Mouse (Mus musculus) mature B cell (primary cell): ENCODE data around the gene Tbc1d7.

Experiments
- in situ Hi-C: fragments of 300-500 bp; cut with MboI; formaldehyde crosslinking; loops from 2 replicates; pipeline ENCODE4 v1.14.3; 2019

The Tbc1d7 gene

DNA sequence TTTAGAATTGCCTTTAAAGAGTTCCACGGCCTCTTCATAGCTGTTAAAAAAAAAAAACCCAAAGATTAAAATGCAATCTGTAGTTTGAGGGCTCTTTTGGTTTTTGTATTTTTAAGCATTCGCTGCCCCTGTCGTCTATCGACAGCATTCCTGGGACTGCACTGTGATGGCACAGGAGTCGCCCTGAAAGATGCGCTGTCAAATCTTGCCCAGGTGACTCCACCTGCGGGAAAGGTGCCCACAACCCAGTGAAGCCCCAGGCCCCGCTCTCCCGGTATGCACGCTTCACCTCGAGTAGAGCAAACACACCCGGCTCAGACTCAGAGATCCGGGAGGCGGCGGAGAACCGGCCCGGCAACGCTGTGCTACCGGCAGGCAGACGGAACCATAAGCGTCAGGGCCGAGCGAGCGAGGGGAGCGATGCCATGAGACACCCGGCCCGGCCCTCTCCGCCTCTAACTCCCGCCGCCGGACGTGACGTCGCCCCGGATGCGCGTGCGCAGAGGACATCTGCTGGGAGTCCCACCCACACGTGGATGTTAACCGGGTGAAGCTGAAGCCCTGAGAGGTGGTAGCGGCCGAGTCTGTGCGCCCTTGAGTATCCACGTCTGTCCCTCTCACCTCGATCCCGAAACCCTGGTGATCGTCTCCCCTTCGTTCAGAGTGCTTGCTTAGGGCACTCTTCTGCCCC, at the start of gene Tbc1d7:
TSS of gene Tbc1d7 (minus strand) at position 482 of the 691 bp plus-strand sequence.
- in situ Hi-C loops = no loop called here

DNA sequence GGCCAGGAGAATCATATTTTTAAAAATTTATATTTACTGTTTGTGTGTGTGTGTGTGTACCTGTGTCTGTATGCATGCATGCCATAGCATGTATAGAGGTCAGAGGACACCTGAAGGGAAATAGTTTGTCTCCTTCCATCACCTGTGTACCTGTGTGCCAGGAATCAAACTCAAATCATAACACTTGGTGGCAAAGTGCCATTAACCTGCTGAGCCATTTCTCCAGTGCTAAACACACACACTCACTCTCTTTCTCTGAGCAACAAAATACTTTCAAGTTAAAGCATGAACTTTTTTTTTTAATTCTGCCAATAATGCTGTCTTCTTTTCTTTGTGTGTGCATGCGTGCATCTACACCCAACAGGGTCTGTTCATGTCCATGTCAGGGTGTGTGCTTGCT, 49.3 kb upstream of the Tbc1d7 start:
- in situ Hi-C loops = no loop called here

DNA sequence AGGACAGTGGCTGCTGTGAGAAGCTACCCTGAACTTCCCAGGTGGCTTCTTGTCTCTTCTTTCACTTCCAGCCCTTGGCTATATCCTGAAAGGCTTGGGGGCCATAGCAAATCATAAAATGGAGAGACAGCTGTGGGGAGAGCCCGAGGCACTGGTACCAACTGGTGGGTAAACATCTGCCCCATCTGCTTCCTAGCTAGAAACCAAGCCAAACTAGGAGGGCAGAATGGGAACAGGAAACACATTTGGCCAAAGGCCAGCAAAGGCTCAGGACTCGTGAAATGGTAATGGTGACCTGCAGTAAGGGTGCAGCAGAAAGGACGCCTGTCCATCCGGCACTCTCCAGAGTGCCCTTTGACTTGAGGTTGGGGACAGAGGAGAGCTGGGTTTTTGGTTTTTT, 47.5 kb upstream of the Tbc1d7 start:
- in situ Hi-C loops = no loop called here

DNA sequence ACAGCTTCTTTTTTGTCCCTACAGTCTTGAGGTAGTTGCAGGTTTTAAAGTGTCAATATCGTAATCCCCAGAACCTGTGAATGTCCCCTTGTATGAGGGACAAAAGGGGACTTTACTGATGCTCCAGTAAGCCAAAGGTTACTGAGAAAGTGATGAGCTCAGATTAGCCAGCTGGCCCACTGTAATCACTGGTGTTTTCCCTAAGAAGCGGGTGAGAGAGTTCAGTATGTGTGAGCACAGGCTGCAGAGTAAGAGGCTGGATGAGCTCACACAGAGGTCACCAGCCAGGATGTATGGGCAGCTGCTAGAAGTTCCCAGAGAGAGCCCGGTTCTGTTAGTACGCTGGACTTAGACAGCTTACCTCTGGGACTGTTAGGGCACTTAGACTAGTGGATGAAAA, 47.0 kb upstream of the Tbc1d7 start:
- in situ Hi-C loops = no loop called here

DNA sequence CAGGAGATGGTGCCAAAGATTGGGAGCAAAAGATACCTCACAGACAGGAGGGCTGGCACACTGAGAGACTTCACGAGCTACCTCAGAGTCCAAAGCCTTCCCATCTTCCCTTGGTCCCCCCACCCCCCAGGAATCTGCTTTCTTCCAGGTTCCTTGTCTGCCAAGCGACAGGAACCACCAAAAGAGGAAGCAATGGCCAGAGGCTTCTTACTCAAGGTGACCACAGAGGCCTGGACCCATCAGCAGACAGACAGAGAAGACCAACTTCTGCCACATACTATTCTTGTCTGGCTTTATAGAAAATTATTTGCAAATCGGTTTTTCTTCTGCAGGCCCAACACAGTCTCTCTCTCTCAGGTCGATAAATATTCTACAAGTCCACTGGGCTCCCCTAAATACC, 46.4 kb upstream of the Tbc1d7 start:
- in situ Hi-C loops = no loop called here

DNA sequence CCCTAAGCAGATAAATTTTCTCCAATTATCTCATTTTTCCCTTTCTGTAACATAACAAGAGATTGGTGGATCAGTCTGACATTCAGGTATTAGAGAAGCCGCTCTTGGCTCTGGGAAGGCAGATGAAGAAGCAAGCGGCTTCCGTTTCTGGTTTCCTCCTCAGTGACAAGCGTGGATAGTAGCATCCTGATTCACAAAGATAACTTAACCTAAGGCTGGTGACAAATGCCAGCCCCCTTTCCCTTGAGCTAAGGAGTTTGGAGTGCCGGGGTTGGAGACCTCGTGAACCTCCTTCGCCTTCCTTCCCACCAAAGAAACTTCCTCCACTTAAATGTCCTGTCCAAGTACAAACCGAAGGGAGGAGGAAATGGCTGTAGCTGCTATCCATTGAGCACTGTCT, 45.8 kb upstream of the Tbc1d7 start:
- in situ Hi-C loops = no loop called here

DNA sequence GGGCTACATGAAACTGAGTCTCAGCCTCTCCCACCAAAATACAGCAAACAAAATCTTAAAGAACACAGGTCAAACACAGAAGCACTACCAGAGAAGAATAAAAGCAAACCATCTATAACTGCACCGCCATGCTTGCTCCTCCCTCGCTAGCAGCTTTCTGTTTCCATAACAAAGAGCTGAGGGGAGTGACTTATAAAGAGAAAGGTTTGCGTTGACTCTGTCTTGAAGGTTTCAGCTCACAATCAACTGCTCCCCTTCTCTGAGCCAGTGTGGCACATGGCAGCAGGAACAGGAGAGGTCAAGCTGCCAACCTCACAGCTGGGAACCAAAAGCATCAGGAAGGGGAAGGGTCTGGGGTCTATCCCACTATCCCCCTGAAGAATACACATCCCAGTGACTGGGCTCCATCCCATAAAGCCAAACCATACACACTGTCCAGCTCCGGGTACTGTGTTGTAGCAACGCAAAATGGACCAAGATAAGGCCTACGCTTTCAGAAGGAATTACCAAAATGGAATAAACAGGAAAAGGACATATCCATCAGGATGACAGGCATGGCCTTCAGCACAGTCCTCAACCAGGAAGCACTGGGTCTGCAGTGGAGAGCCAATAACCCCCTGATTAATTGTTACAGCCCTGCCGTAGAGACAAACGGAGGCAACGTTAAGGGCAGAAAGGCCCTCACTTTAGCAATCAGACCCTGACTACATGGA, 44.8 kb upstream of the Tbc1d7 start:
- in situ Hi-C loops = no loop called here

DNA sequence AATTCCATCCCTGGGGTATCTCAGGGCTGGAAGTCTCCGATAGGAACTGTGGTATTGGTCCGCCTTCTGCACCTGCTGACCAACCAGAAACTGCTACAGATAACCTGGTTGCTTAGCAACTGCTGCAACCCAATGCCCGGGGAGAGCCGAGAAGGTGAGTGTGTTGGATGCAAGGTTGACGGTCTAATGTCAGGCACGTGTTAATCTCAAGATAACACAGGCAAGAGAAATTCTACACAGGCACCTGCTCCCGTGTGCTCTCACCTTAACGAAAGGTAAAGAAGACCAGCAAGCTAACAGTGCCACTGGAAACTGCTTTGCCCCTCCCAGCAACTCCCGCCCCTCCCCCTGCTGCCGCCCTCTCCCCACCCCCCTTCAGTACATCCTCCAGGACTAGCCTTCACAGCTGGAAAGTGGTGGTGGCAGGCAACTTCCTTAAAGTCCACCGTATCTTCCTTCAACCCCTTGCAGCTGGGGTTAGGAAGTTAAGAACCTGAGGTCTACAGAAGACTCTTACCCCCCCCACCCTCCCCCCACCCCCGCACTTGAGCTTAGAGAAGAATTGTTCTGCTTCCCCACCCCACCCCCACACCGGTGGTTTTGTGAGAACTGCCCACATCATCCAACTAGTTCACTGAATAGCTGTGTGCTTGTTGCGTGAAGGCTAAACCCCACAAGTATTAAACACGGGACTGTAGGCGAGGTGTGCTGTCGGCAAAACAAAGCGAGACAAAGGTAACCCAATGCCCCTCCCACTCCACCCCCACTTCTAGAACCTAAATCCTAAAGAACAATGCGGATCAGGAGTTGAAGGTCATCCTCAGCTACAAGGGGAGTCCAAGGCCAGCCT, 44.1 kb upstream of the Tbc1d7 start:
- in situ Hi-C loops = no loop called here

DNA sequence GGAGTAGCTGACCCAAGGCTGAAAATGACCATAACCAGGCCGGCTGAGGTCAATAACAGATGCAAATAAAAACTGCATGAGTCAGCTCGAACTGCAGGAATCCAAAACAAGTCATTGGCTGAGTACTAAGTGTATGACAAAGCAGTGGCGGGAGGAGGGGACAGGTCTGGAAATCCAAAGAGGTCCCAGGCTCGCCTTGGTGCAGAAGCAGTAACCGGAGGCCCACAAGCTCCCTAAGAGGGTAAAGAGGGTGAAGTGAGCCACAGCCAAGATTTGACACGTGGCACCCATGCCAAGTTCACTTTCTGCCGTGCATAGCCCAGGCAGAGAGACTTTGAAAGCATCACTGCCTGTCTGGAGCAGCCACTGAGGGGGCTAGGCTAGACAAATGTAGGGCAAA, 41.0 kb upstream of the Tbc1d7 start:
- in situ Hi-C loops = no loop called here

DNA sequence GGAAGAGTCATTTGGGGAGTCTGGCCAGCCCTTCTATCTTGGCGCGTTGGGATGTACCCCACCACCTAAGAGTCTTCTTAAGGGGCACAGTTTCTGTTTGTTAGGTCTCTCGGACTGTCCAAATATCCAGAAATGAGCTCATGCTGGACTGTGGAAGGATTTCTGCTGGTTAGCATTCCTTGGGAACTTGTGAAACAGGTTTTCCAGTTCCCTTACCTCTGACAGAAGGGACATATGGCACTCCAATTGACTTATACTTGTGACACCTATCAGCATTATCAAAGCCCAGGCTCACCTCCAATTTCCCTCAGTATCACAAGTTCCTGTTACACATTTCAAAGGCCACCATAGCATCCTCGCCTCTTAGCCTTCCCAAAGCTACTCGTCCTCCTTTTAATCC, 39.7 kb upstream of the Tbc1d7 start:
- in situ Hi-C loops = no loop called here

DNA sequence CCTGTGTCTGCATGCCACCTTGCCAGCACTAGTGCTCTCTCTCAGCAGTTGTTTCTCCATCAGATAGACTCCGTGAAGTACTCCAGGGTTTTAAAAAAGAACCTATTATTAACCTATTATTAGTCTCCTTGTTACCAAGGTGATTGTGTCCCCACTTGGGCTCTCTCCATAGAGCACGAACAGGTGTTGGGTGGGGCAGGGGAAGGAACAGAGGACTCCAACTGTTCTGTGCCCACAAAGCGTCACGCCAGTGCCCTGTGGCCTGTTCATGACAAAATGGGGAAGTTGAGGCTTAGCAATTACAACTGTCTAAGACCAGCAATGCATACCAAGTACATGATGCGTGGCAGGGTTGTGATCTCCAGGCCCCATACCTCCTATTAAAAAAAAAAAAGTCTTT, 38.3 kb upstream of the Tbc1d7 start:
- in situ Hi-C loops = no loop called here

DNA sequence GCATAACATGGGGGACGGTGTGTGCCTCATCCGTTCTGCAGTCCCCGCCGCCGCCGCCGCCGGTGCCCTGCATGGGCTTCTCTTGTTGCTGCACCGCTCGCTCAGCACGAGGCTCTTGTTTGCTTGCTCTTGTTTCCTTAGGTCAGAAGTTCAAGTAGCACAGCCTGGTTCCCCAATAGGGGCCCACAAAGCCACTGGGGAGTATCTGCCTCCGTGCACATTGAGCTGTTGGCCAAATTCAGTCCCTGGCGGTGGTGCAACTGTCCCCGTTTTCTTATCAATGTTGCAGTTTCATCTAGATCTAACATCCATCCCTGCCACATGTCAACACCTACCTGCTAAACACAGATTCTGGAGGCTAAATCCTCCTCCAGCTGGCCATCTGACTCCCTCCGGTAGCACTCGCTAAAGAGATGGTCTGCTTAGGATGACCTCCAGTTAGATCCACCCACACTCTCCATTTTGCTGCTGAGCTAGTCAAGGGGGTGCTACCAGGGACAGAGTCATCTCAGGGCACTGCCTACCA, 37.7 kb upstream of the Tbc1d7 start:
- in situ Hi-C loops = no loop called here

DNA sequence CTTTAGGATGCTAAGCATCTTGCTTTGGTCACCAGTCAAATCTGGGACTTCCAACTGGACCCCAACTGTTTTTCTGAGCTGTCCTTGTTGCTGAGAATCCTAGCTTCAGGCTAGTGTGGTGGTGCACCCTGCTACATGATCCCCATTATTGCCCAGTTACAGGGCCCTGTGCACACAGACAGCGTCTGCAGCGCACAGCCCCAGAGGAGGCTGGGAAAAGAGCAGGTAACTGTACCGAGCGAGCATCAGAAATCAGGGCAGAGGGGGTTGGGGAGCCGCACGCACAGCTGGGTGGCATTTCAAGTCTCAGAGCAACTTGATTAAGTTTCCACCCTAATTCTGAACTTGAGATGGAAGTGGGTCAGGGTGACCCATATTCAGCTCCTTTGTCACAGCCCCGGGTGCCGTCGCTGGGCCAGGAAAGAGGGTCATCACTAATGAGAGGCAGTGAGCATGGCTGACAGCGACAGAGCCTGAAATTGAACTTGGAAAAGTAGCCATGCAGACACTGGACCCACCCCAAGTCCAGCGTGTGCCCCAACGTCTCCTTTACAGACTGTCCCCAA, 34.9 kb upstream of the Tbc1d7 start:
- in situ Hi-C loops = no loop called here

DNA sequence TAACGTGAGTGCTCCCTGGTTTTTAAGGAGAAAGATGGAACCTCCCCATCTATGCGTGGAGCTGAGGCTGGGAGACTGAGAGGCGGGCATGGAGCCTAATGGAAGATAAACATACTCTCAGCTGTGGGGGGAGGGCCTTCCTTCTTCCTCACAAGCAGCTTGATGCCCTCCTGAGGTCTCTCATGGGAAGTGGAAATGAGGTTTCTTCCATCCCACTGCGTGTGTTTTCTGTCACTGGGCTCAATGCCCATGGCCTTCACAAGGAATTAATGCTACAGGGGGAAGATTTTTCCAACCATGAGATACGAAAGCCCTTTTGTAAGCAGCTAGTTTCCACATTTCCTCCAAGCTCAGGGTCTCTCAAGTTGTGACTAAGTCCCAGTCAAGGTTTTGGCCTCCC, 32.3 kb upstream of the Tbc1d7 start:
- in situ Hi-C loops = no loop called here

DNA sequence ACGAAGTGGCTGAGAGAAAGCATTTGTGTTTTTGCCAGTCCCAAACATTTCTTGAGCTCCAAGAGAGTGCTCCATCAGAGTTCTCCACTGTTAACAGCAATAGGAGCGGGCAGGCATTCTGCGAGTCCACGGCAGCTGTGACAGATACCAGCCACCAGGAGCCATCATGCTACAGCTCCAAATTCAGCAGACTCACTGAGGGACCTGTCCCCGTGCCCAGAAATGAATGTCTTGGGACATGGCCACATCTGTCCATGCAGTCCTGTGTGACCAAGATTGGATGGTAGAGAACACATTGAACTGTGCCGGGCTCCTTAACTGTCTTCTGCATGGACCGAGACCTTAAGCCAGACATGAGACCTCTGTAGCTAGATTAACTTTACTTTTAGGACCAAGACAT, 31.9 kb upstream of the Tbc1d7 start:
- in situ Hi-C loops = no loop called here

DNA sequence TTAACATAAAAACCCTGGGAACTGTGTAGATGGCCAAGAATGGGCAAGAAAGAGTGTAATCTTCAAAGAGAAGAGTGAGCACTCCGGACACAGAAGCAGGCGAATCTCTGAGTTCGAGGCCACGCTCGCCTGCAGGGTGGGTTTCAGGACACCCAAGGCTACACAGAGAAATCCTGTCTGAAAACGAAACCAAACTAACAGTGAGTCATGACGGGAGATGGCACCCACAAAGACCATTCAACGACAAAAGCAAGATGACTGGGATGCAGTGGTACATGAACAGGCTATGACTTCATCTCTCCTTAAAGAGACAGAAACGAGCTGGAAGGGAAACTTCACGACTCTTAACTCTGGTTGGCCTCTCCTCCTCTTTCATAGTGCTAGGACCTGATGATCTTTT, 31.1 kb upstream of the Tbc1d7 start:
- in situ Hi-C loops = no loop called here

DNA sequence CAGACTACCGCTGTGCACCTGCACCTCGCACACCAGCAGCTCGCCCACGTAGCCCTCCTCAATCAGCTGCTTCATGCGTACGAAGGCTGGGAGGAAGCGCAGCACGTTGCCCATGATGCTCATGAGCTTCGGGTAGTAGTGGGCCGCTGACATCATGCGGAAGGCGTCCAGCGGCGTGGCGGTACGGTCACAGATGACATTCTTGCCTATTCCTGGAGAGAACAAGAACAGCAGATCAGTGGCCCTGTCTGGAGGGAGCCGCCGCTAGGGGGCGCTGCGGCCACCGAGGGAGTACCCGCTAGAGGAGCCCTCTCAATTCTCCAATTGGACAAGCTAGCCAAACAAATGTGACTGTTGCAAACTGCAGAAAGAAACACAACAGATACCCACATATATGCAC, 29.7 kb upstream of the Tbc1d7 start:
- in situ Hi-C loops = no loop called here

DNA sequence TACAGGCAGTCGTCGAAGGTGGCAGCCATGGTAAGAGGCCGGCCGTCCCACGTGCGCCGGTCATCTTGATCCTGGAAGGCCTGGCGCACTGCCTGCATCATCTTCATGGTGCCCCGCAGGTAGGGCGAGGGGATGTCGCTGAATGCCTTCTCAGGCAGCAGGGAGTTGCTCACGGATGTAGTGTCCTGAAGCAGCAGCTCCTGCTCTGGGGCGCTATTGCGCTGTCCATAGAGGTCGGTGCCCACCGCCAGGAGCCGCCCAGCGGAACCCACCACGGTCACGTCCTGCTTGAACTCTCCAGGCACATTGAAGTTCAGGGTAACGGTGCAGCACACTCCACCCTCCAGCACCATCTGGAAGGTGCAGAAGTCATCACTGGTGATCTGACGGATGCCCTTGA, 29.2 kb upstream of the Tbc1d7 start:
- in situ Hi-C loops = no loop called here

DNA sequence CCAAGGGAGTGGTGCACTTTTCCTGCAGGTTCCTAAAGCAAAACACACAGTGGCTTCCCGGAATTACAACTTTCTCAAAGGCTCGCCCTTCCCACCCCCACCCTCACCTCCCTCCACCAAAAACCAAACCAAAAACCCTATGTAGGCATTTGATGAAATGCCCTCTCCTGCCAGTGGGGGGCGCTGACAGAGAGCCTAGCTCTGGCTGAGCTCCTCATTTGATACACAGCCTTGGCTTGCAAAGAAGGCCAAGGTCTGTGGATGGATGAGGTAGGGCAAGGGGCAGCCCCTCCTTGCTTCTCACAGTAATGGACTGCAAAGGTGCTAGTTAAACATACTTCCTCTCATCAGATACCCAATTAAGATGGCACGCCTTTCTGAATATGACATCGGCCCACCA, 28.4 kb upstream of the Tbc1d7 start:
- in situ Hi-C loops = no loop called here

DNA sequence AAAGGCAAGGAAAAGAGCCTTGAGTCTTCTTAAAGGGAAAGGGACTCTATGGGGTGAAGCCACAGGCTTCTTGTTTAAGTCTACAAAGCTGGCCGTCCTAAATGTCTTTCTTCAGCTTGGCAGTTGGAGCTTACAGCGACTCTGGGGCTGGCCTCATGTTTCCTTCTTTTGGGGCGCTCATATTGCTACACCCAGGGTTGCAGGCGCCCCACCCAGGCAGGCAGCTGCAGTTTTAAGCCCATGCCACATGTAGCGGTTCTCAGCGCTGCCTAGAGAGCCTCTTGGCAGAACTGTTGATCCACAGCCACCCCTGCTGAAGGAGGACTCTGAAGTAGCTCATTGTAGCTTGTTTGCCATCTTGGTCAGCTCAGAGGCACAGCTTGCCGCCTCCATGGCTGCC, 28.0 kb upstream of the Tbc1d7 start:
- in situ Hi-C loops = no loop called here

DNA sequence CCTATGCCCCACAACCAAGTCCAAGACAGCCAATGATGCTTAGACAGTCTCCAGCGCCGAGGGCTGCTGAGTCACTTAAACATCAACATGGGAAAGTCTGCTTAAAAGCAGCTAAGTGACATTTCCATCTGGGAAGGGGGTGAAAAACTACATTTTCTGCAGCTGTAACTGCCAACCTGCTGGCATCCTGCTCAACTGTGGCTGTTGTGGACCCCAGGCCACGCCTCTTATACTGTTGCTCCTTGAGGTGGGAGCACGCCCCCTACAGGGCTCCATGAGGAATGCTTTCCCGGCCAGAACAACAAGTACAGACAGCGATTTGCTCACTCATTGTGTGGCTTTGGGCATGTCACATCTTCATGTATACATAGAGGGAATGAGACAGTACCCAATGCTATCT, 25.9 kb upstream of the Tbc1d7 start:
- in situ Hi-C loops = no loop called here

DNA sequence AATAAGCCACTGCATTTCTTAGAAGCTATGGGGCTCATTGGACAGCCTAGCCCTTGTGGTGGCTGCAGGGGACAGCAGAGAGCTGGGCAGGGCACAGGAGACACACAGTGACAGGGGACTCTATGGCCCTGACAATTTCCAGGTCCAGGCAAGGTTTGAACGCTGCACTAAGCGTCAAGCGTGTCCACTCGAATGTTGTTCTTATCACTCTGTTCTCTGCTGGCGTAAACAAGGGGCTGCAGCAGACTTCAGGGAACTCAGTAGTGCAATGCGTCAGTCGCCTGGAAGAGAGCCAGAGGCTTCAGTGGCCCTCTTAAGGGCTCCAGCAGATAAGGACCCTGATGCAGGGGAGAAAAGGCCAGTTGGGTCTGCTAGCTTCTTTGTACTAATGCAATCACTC, 24.7 kb upstream of the Tbc1d7 start:
- in situ Hi-C loops = no loop called here
